Mouse (Mus musculus): Measurements from ENCODE around the gene Mad1l1.
A peak's percentile ranks its signal among the peaks of the same experiment; 100 is the strongest.

The Mad1l1 gene

GRCm38 (mm10) chr5:139985073-139985746 is 336.1 kb downstream of the Mad1l1 start:
- DNase-seq = no peak

GRCm38 (mm10) chr5:139981976-139982375 is 339.4 kb downstream of the Mad1l1 start:
- DNase-seq = no peak

GRCm38 (mm10) chr5:139979371-139979770 is 342.0 kb downstream of the Mad1l1 start:
- no peak for DNase-seq

- no peak for DNase-seq
Measured at GRCm38 (mm10) chr5:139978525-139979276, 342.7 kb downstream of the Mad1l1 start.

- no peak for DNase-seq
Measured at GRCm38 (mm10) chr5:139977476-139977875, 343.9 kb downstream of the Mad1l1 start.

- no peak for DNase-seq
Measured at GRCm38 (mm10) chr5:139976584-139976983, 344.8 kb downstream of the Mad1l1 start.

- DNase-seq = peak; percentile 22
Measured at GRCm38 (mm10) chr5:139970186-139970631, 351.1 kb downstream of the Mad1l1 start.

- DNase-seq = no peak
Measured at GRCm38 (mm10) chr5:139969151-139969948, 352.0 kb downstream of the Mad1l1 start.

- no peak for DNase-seq
Measured at GRCm38 (mm10) chr5:139965596-139965995, 355.8 kb downstream of the Mad1l1 start.

GRCm38 (mm10) chr5:139964391-139964790 is 357.0 kb downstream of the Mad1l1 start:
- DNase-seq = no peak

- DNase-seq = no peak
Measured at GRCm38 (mm10) chr5:139959741-139960140, 361.6 kb downstream of the Mad1l1 start.
